Mouse (Mus musculus): Measurements from ENCODE around the gene Col6a6. TPM values are rescaled to one million over a fixed set of nuclear protein-coding genes. Genes with fewer than 3 reads are reported as not detected.

Col6a6 gene
- polyA plus RNA-seq, 1 experiment: 0.82 TPM

GRCm38 (mm10) chr9:105762274-105762673, 65.7 kb downstream of the Col6a6 start:
- Histone ChIP-seq H3K4me1 (replicated peaks; ENCODE audit: control insufficient read depth, insufficient read depth, low read length) (no peaks in the 10 kb centered on the region), H3K4me3 (ENCODE audit: control insufficient read depth, insufficient read depth, low read length) (no peak overlapping the region), H3K27ac (ENCODE audit: control insufficient read depth, insufficient read depth, low read length) (no peak overlapping the region), H3K36me3 (ENCODE audit: control insufficient read depth, insufficient read depth, low read length) (no peaks in the 10 kb centered on the region), H3K27me3 (ENCODE audit: control insufficient read depth, insufficient read depth, low read length) (no peaks in the 10 kb centered on the region)
- 91% methylated on average over 7 of the region's 7 CpGs for WGBS
- no peak for DNase-seq
- TF ChIP-seq POLR2A (IDR thresholded peaks at IDR 0.05; ENCODE audit: control insufficient read depth, extremely low read depth, insufficient read depth, low read length, poor library complexity): no peak
- TF ChIP-seq CTCF (IDR thresholded peaks at IDR 0.05; ENCODE audit: borderline replicate concordance, control insufficient read depth, extremely low read depth, insufficient read depth, low read length, poor library complexity): no peak

- 83% methylated on average over 5 of the region's 5 CpGs for WGBS
Observed at GRCm38 (mm10) chr9:105758861-105759260, 69.1 kb downstream of the Col6a6 start.

DNA sequence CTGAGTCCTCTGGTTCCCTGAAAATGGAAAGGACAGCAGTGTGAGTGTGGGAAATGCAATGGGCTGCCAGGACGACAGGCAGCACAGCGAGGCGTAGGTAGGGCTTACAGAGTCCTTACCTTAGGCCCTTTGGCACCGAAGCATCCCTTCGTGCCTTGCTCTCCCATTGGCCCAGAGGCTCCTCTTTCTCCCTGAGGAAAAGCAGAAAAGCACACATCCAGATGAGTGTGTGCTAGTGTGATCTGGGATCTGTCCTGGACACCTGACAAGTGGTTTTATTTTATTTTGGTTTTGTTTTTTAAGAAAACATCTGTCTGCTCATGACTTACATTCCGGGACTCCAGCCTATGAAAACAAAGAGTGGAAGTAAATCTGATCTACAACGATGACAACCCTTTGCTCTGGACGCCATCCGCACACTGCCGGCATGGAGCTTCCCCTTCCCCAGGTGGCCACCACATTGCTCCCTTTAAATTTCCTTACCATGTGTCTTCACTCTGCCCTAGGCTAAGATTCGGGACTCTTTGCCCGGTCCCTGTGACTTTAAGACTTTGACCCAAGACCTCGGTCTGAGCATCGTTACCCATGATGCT, 69.7 kb downstream of the Col6a6 start:
- no peaks in the 10 kb centered on the region for H3K27me3 ChIP-seq (ENCODE audit: control insufficient read depth, insufficient read depth, low read length)
- H3K4me1 ChIP-seq (replicated peaks; ENCODE audit: control insufficient read depth, insufficient read depth, low read length): no peaks in the 10 kb centered on the region
- no peak overlapping the region for H3K27ac ChIP-seq (ENCODE audit: control insufficient read depth, insufficient read depth, low read length)
- H3K36me3 ChIP-seq (ENCODE audit: control insufficient read depth, insufficient read depth, low read length): no peaks in the 10 kb centered on the region
- 94% methylated on average over 14 of the region's 14 CpGs for WGBS
- H3K4me3 ChIP-seq (ENCODE audit: control insufficient read depth, insufficient read depth, low read length): no peak overlapping the region
- DNase-seq: no peak
- no peak for TF ChIP-seq CTCF (IDR thresholded peaks at IDR 0.05; ENCODE audit: borderline replicate concordance, control insufficient read depth, extremely low read depth, insufficient read depth, low read length, poor library complexity)
- no peak for TF ChIP-seq POLR2A (IDR thresholded peaks at IDR 0.05; ENCODE audit: control insufficient read depth, extremely low read depth, insufficient read depth, low read length, poor library complexity)

More at GRCm38 (mm10) chr9:105758861-105759260, 69.1 kb downstream of the Col6a6 start:
- Histone ChIP-seq H3K4me3 (ENCODE audit: control insufficient read depth, insufficient read depth, low read length) (no peak overlapping the region), H3K36me3 (ENCODE audit: control insufficient read depth, insufficient read depth, low read length) (no peaks in the 10 kb centered on the region), H3K27ac (ENCODE audit: control insufficient read depth, insufficient read depth, low read length) (no peak overlapping the region), H3K4me1 (replicated peaks; ENCODE audit: control insufficient read depth, insufficient read depth, low read length) (no peaks in the 10 kb centered on the region), H3K27me3 (ENCODE audit: control insufficient read depth, insufficient read depth, low read length) (no peaks in the 10 kb centered on the region)
- TF ChIP-seq POLR2A (IDR thresholded peaks at IDR 0.05; ENCODE audit: control insufficient read depth, extremely low read depth, insufficient read depth, low read length, poor library complexity) (no peak), CTCF (IDR thresholded peaks at IDR 0.05; ENCODE audit: borderline replicate concordance, control insufficient read depth, extremely low read depth, insufficient read depth, low read length, poor library complexity) (no peak)
- no peak for DNase-seq

GRCm38 (mm10) chr9:105754256-105754655, 73.7 kb downstream of the Col6a6 start:
- Histone ChIP-seq H3K27me3 (ENCODE audit: control insufficient read depth, insufficient read depth, low read length) (no peaks in the 10 kb centered on the region), H3K4me1 (replicated peaks; ENCODE audit: control insufficient read depth, insufficient read depth, low read length) (no peaks in the 10 kb centered on the region), H3K27ac (ENCODE audit: control insufficient read depth, insufficient read depth, low read length) (no peak overlapping the region), H3K36me3 (ENCODE audit: control insufficient read depth, insufficient read depth, low read length) (no peaks in the 10 kb centered on the region), H3K4me3 (ENCODE audit: control insufficient read depth, insufficient read depth, low read length) (no peak overlapping the region)
- 77% methylated on average over 1 of the region's 1 CpGs for WGBS
- DNase-seq: no peak
- no peak for TF ChIP-seq POLR2A (IDR thresholded peaks at IDR 0.05; ENCODE audit: control insufficient read depth, extremely low read depth, insufficient read depth, low read length, poor library complexity)
- no peak for TF ChIP-seq CTCF (IDR thresholded peaks at IDR 0.05; ENCODE audit: borderline replicate concordance, control insufficient read depth, extremely low read depth, insufficient read depth, low read length, poor library complexity)

DNA sequence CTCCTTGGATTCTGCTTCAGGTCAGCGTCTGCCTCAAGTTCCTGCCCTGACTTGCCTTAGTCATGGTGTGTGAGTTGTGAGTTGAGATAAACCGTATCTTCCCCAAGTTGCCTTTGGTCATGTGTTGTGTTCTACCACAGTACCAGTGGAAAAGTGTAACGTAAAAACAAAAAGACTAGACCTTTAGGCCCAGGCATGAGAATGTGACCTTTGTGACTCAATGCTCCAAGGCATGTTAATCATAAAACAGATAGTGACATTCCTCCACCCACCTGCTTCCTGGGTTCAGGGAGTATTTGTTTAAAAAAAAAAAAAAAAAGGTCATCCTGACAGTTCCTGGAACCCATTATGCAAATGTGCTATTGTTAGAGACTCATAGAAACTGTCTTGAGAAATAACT, 82.1 kb downstream of the Col6a6 start:
- no peak for DNase-seq
- Histone ChIP-seq H3K27me3 (ENCODE audit: control insufficient read depth, insufficient read depth, low read length) (no peaks in the 10 kb centered on the region), H3K27ac (ENCODE audit: control insufficient read depth, insufficient read depth, low read length) (no peak overlapping the region), H3K36me3 (ENCODE audit: control insufficient read depth, insufficient read depth, low read length) (no peaks in the 10 kb centered on the region), H3K4me1 (replicated peaks; ENCODE audit: control insufficient read depth, insufficient read depth, low read length) (no peaks in the 10 kb centered on the region), H3K4me3 (ENCODE audit: control insufficient read depth, insufficient read depth, low read length) (no peak overlapping the region)
- TF ChIP-seq CTCF (IDR thresholded peaks at IDR 0.05; ENCODE audit: borderline replicate concordance, control insufficient read depth, extremely low read depth, insufficient read depth, low read length, poor library complexity) (no peak), POLR2A (IDR thresholded peaks at IDR 0.05; ENCODE audit: control insufficient read depth, extremely low read depth, insufficient read depth, low read length, poor library complexity) (no peak)
- 97% methylated on average over 3 of the region's 3 CpGs for WGBS

- H3K36me3 ChIP-seq (ENCODE audit: control insufficient read depth, insufficient read depth, low read length): no peaks in the 10 kb centered on the region
- TF ChIP-seq POLR2A (IDR thresholded peaks at IDR 0.05; ENCODE audit: control insufficient read depth, extremely low read depth, insufficient read depth, low read length, poor library complexity) (no peak), CTCF (IDR thresholded peaks at IDR 0.05; ENCODE audit: borderline replicate concordance, control insufficient read depth, extremely low read depth, insufficient read depth, low read length, poor library complexity) (no peak)
- 92% methylated on average over 2 of the region's 2 CpGs for WGBS
Observed at GRCm38 (mm10) chr9:105740413-105740812, 87.5 kb downstream of the Col6a6 start.

DNA sequence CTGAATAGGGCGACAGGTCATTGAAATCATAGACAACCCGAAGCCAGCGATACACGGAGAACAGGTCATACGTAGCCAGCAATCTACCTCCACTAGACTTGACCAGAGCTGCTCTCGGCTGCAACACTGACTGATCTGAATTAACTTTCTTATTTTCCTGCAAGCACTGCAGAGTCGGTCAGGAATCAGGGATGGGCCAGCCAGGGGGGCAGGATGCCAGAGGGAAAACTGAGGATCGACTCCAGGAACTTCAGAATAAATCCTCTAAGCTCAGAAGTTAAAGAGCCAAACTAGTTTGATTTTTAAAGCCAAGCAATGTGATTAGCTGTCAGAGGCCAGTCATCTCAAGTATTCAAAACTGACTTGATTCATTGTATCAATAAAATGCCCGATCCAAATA, 88.5 kb downstream of the Col6a6 start:
- Histone ChIP-seq H3K4me3 (ENCODE audit: control insufficient read depth, insufficient read depth, low read length) (no peak overlapping the region), H3K27me3 (ENCODE audit: control insufficient read depth, insufficient read depth, low read length) (no peaks in the 10 kb centered on the region), H3K27ac (ENCODE audit: control insufficient read depth, insufficient read depth, low read length) (no peak overlapping the region), H3K36me3 (ENCODE audit: control insufficient read depth, insufficient read depth, low read length) (no peaks in the 10 kb centered on the region), H3K4me1 (replicated peaks; ENCODE audit: control insufficient read depth, insufficient read depth, low read length) (no peaks in the 10 kb centered on the region)
- DNase-seq: no peak
- WGBS: 94% methylated on average over 9 of the region's 9 CpGs
- no peak for TF ChIP-seq POLR2A (IDR thresholded peaks at IDR 0.05; ENCODE audit: control insufficient read depth, extremely low read depth, insufficient read depth, low read length, poor library complexity)
- TF ChIP-seq CTCF (IDR thresholded peaks at IDR 0.05; ENCODE audit: borderline replicate concordance, control insufficient read depth, extremely low read depth, insufficient read depth, low read length, poor library complexity): no peak

More at GRCm38 (mm10) chr9:105740413-105740812, 87.5 kb downstream of the Col6a6 start:
- Histone ChIP-seq H3K27me3 (ENCODE audit: control insufficient read depth, insufficient read depth, low read length) (no peaks in the 10 kb centered on the region), H3K4me1 (replicated peaks; ENCODE audit: control insufficient read depth, insufficient read depth, low read length) (no peaks in the 10 kb centered on the region), H3K27ac (ENCODE audit: control insufficient read depth, insufficient read depth, low read length) (no peak overlapping the region), H3K4me3 (ENCODE audit: control insufficient read depth, insufficient read depth, low read length) (no peak overlapping the region)
- DNase-seq: no peak

Data from thymus, adult 2 months (tissue).